Mouse (Mus musculus): ENCODE results near the gene Gm17728. TPM values are rescaled to one million over a fixed set of nuclear protein-coding genes. Genes with fewer than 3 reads are reported as not detected.

Gene Gm17728
- polyA plus RNA-seq, 1 experiment from 2014 or later, result not detected

Other genes with a start within 250 kb of the Gm17728 start
- gene Pabpc6, start 247.7 kb downstream of the Gm17728 start, polyA plus RNA-seq (2015; fragmentation: Nextera tagmentation; extraction: Ambion mirVana), result not detected in 2 replicates